Mouse (Mus musculus) neural tube, embryonic 13.5 days (tissue): ENCODE results near the gene Git2. TPM values are rescaled to one million over a fixed set of nuclear protein-coding genes. Genes with fewer than 3 reads are reported as not detected.

ENCODE experiments used
- ATAC-seq: fragments of 200-750 bp; cut with Nextera tagmentation; 2 replicates; pipeline ENCODE4 v1.8.0; 2017; ENCODE audit warnings: low read depth, mild to moderate bottlenecking, moderate TSS enrichment, moderate library complexity
- H3K27ac ChIP-seq: fragments of 300-500 bp; sonication (generic); replicated peaks from 2 replicates; pipeline ENCODE4 v1.5.1; 2015; ENCODE audit warnings: moderate library complexity, mild to moderate bottlenecking, inconsistent platforms
- H3K27me3 ChIP-seq: fragments of 300-500 bp; sonication (generic); 2 replicates; pipeline ENCODE4 v1.6.1; 2015; ENCODE audit warnings: mild to moderate bottlenecking, inconsistent platforms
- H3K36me3 ChIP-seq: fragments of 300-500 bp; sonication (generic); 2 replicates; pipeline ENCODE4 v1.6.1; 2015; ENCODE audit warnings: mild to moderate bottlenecking, inconsistent platforms
- H3K4me1 ChIP-seq: fragments of 300-500 bp; sonication (generic); replicated peaks from 2 replicates; pipeline ENCODE4 v1.6.1; 2015; ENCODE audit warnings: inconsistent platforms
- H3K4me2 ChIP-seq: fragments of 300-500 bp; sonication (generic); 2 replicates; pipeline ENCODE4 v1.6.1; 2015; ENCODE audit warnings: inconsistent platforms, mild to moderate bottlenecking, moderate library complexity
- H3K4me3 ChIP-seq: fragments of 300-500 bp; sonication (generic); 2 replicates; pipeline ENCODE4 v1.5.1; 2015; ENCODE audit warnings: mild to moderate bottlenecking, inconsistent platforms
- H3K9ac ChIP-seq: fragments of 300-500 bp; sonication (generic); 2 replicates; pipeline ENCODE4 v1.6.1; 2015; ENCODE audit warnings: moderate library complexity, mild to moderate bottlenecking, inconsistent platforms
- H3K9me3 ChIP-seq: fragments of 300-500 bp; sonication (generic); 2 replicates; pipeline ENCODE4 v1.6.1; 2016; ENCODE audit warnings: inconsistent platforms
- WGBS: fragments of 180-500 bp; shearing (Covaris S2); methylation state at CpG from one replicate; pipeline ENCODE4 v1.1.7; 2015; 5-methylcytosine and 5-hydroxymethylcytosine counted together
- polyA plus RNA-seq: library from polyadenylated mRNA; unstranded; fragments of >200 nt; fragmentation: Nextera tagmentation; extraction: Ambion mirVana; gene quantifications from 2 replicates; pipeline ENCODE4 v1.2.1, GENCODE M21; 2015

Gene Git2
- polyA plus RNA-seq, 1 experiment from 2014 or later: 47.5 TPM

DNA sequence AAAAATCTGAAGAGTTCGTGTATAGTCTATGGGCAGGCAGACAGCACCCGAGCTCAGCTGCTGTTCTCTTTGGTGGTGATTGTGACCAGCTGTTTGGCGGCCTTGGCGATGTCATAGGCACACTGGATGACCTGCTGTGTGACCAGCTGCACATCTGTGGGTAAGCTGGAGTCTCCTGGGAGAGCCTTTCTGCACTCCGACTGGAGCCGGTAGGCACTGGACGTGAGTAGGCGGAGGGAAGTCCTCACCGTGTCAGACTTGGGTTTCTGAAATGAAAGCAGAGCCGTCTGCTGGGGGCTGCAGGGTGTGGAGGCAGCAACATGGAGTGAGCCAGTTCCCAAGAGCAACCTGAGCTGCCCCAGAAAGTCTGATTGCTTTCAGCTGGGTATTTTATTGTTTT, 45.2 kb downstream of the Git2 start:
- no peaks in the 10 kb centered on the region for H3K27me3 ChIP-seq
- no peak overlapping the region for H3K4me2 ChIP-seq
- H3K9me3 ChIP-seq: no peaks in the 10 kb centered on the region
- WGBS: 81% methylated on average over 10 of the region's 10 CpGs
- no peak for ATAC-seq
- H3K4me3 ChIP-seq: no peak overlapping the region
- peaks cover 88% of the 10 kb centered on the region for H3K36me3 ChIP-seq
- no peak overlapping the region for H3K9ac ChIP-seq
- H3K4me1 ChIP-seq: no peaks in the 10 kb centered on the region
- no peak overlapping the region for H3K27ac ChIP-seq

- H3K4me2 ChIP-seq: no peak overlapping the region
- no peaks in the 10 kb centered on the region for H3K27me3 ChIP-seq
- no peak overlapping the region for H3K27ac ChIP-seq
- no peak for ATAC-seq
- no peak overlapping the region for H3K4me3 ChIP-seq
- WGBS: 91% methylated on average over 10 of the region's 10 CpGs
- no peaks in the 10 kb centered on the region for H3K4me1 ChIP-seq
- H3K9ac ChIP-seq: no peak overlapping the region
- H3K9me3 ChIP-seq: no peaks in the 10 kb centered on the region
- H3K36me3 ChIP-seq: peaks cover 87% of the 10 kb centered on the region
Measured at GRCm38 (mm10) chr5:114728160-114728559, 47.2 kb downstream of the Git2 start.

DNA sequence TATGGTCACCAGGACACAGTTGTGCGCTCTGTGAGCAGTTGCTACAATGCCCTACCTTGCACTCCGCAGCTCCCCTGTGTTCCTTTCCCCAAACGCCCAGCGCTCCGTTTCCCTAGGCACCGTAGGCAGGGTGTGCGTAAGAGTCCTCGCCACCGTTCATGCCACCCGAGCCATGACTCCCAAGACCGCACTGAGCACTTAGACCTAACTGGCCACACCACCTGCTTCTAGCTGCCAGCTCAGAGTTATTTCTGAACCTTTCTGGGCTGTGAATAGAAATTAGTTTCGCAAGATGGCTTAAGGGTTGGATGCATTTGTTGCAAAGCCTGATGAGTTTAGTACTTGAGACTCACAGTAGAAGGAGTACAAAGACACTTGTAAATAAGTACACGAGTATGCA, 52.5 kb downstream of the Git2 start:
- 93% methylated on average over 13 of the region's 13 CpGs for WGBS
- Histone ChIP-seq H3K9ac (no peak overlapping the region), H3K4me1 (0 out of 2 replicates have a peak, but pooled peaks cover 6% of the 10 kb centered on the region), H3K27me3 (no peaks in the 10 kb centered on the region), H3K4me2 (no peak overlapping the region), H3K27ac (no peak overlapping the region), H3K36me3 (peaks cover 87% of the 10 kb centered on the region), H3K4me3 (no peak overlapping the region), H3K9me3 (no peaks in the 10 kb centered on the region)
- ATAC-seq: no peak

GRCm38 (mm10) chr5:114721969-114722368, 53.3 kb downstream of the Git2 start:
- ATAC-seq: no peak
- no peak overlapping the region for H3K27ac ChIP-seq
- H3K4me2 ChIP-seq: no peak overlapping the region
- H3K4me3 ChIP-seq: no peak overlapping the region
- no peaks in the 10 kb centered on the region for H3K27me3 ChIP-seq
- 0 out of 2 replicates have a peak, but pooled peaks cover 6% of the 10 kb centered on the region for H3K4me1 ChIP-seq
- H3K36me3 ChIP-seq: peaks cover 88% of the 10 kb centered on the region
- WGBS: 88% methylated on average over 10 of the region's 10 CpGs
- no peak overlapping the region for H3K9ac ChIP-seq
- H3K9me3 ChIP-seq: no peaks in the 10 kb centered on the region

- Histone ChIP-seq H3K9me3 (no peaks in the 10 kb centered on the region), H3K9ac (no peak overlapping the region), H3K27ac (no peak overlapping the region), H3K4me2 (no peak overlapping the region), H3K4me3 (no peak overlapping the region), H3K36me3 (peaks cover 94% of the 10 kb centered on the region), H3K27me3 (no peaks in the 10 kb centered on the region), H3K4me1 (0 out of 2 replicates have a peak, but pooled peaks cover 6% of the 10 kb centered on the region)
- WGBS: 71% methylated on average over 11 of the region's 11 CpGs
- ATAC-seq: no peak
Measured at GRCm38 (mm10) chr5:114720784-114721183, 54.5 kb downstream of the Git2 start.

GRCm38 (mm10) chr5:114719928-114720270, 55.4 kb downstream of the Git2 start:
- no peak overlapping the region for H3K4me2 ChIP-seq
- H3K27ac ChIP-seq: no peak overlapping the region
- no peaks in the 10 kb centered on the region for H3K27me3 ChIP-seq
- H3K9ac ChIP-seq: no peak overlapping the region
- H3K4me1 ChIP-seq: 0 out of 2 replicates have a peak, but pooled peaks cover 6% of the 10 kb centered on the region
- H3K4me3 ChIP-seq: no peak overlapping the region
- WGBS: 96% methylated on average over 6 of the region's 6 CpGs
- ATAC-seq: no peak
- peaks cover 95% of the 10 kb centered on the region for H3K36me3 ChIP-seq
- no peaks in the 10 kb centered on the region for H3K9me3 ChIP-seq

DNA sequence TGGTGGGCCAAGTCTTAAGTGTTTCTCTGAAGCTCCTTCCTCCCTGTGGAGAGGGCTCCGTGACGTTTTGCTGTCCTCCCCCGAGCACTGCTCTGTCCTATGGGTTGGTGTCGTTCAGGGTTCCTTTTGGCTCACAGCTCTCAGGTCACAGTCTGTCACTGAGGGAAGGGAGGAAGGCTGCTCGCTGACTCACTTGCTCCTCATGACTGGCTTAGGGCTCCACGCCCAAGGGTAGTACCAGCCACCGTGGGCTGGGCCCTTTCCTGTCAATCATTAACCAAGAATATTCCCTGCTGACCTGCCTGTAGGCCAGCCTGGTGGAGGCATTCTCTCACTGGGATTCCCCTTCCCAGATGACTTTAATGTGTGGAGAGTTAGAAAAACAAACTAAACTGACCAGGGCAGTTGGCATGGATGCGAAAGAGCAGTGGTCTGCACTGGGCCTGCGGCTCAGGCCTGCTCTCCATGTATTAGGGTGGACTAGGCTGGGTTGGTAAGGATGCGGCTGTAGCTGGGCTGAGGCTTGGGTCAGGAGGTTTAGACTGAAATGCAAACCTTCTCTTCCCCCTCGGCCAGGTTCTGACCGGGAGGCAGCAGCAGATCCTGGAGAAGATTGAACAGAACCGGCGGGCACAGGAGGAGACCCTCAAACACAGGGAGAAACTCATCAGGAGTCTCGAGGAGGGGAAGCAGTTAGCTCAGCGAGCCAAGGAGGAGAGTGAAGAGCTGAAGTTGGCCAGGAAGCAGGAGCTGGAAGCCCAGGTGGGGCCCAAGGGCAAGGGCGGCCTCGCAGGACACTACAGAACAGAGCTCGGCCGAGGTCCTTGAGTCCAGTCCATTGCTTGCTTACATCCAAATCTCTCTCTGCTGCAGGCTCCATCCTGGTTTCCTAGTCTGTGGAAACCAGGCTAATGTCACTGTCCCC, 56.1 kb downstream of the Git2 start:
- Histone ChIP-seq H3K4me2 (no peak overlapping the region), H3K9ac (no peak overlapping the region), H3K4me1 (0 out of 2 replicates have a peak, but pooled peaks cover 6% of the 10 kb centered on the region), H3K27ac (no peak overlapping the region), H3K36me3 (peaks cover 99% of the 10 kb centered on the region), H3K9me3 (no peaks in the 10 kb centered on the region), H3K27me3 (no peaks in the 10 kb centered on the region), H3K4me3 (no peak overlapping the region)
- 90% methylated on average over 20 of the region's 20 CpGs for WGBS
- no peak for ATAC-seq

DNA sequence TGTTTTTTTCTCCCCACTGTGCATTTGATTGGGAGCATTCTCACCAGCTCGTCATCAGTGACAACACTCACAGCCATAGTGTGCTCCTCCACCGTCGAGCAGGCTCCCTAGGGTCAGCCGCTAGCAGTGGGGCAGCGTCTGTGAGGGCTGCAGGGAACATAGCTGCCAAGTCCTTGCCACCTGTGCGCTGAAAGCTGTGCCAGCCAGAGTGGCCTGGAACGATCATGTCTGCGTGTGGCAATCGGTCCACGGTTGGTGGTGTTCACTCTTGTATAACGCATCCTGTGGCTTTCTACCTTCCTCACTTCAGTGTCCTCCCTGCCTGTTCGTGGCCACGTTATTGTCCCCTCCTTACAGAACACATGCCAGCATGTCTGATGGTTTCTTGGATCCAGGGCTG, 56.8 kb downstream of the Git2 start:
- ATAC-seq: no peak
- Histone ChIP-seq H3K27ac (no peak overlapping the region), H3K27me3 (no peaks in the 10 kb centered on the region), H3K9ac (no peak overlapping the region), H3K36me3 (peaks cover 99% of the 10 kb centered on the region), H3K9me3 (no peaks in the 10 kb centered on the region), H3K4me1 (0 out of 2 replicates have a peak, but pooled peaks cover 6% of the 10 kb centered on the region), H3K4me3 (no peak overlapping the region), H3K4me2 (no peak overlapping the region)
- WGBS: 84% methylated on average over 13 of the region's 13 CpGs

DNA sequence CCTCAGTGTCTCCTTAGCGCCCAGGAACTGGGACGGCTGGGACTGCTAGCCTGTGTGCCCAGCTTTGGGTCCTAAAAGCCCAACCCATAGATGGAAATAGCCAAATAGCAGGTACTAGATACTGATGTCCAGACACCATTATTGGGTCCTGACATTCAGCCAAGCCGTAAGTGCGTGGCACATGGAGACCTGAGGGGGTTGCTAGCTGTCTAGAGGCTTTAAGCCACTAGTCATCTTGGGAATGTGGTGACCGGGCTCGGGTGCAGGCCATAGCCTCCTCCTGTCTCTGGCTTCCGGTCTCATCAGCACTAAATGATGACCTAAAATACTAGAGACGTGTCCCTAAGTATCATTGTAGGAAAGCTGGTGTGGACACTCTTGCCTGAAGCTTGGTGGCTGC, 57.4 kb downstream of the Git2 start:
- 95% methylated on average over 8 of the region's 8 CpGs for WGBS
- H3K4me2 ChIP-seq: no peak overlapping the region

DNA sequence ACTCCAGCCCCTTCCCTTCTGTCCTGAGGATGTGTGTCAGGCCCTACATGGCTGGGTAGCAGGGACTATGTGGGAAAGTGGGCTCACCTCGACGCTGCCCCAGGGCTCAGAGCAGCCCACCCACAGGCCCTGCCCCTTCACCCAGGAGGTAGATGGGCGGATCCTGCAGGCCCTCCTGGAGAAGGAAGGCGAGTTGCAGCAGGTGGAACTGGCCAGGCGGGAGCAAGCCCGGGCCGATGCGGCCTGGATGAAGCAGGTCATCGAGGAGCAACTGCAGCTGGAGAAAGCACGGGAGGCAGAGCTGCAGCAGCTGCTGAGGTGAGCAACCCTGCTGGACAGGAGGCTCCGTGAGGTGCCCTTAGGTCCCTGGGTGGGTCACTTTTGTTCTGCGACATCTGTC, 58.0 kb downstream of the Git2 start:
- no peak overlapping the region for H3K4me2 ChIP-seq
- H3K27me3 ChIP-seq: no peaks in the 10 kb centered on the region
- no peak overlapping the region for H3K27ac ChIP-seq
- H3K4me1 ChIP-seq: 0 out of 2 replicates have a peak, but pooled peaks cover 6% of the 10 kb centered on the region
- H3K9me3 ChIP-seq: no peaks in the 10 kb centered on the region
- no peak for ATAC-seq
- WGBS: 92% methylated on average over 12 of the region's 12 CpGs
- peaks cover 99% of the 10 kb centered on the region for H3K36me3 ChIP-seq
- H3K9ac ChIP-seq: no peak overlapping the region
- no peak overlapping the region for H3K4me3 ChIP-seq

More for the DNA sequence above, 57.4 kb downstream of the Git2 start:
- no peak overlapping the region for H3K4me3 ChIP-seq
- H3K9ac ChIP-seq: no peak overlapping the region; the same call in 1 of the 2 replicates
- no peak overlapping the region for H3K27ac ChIP-seq
- H3K27me3 ChIP-seq: no peaks in the 10 kb centered on the region
- H3K4me1 ChIP-seq: 0 out of 2 replicates have a peak, but pooled peaks cover 6% of the 10 kb centered on the region
- no peak for ATAC-seq
- no peaks in the 10 kb centered on the region for H3K9me3 ChIP-seq
- peaks cover 100% of the 10 kb centered on the region for H3K36me3 ChIP-seq

GRCm38 (mm10) chr5:114714551-114714950, 60.8 kb downstream of the Git2 start:
- Histone ChIP-seq H3K9ac (no peak overlapping the region), H3K4me2 (no peak overlapping the region), H3K27ac (no peak overlapping the region), H3K9me3 (no peaks in the 10 kb centered on the region), H3K4me1 (no peaks in the 10 kb centered on the region), H3K4me3 (no peak overlapping the region), H3K36me3 (peaks cover 99% of the 10 kb centered on the region), H3K27me3 (no peaks in the 10 kb centered on the region)
- 95% methylated on average over 18 of the region's 18 CpGs for WGBS
- ATAC-seq: no peak

DNA sequence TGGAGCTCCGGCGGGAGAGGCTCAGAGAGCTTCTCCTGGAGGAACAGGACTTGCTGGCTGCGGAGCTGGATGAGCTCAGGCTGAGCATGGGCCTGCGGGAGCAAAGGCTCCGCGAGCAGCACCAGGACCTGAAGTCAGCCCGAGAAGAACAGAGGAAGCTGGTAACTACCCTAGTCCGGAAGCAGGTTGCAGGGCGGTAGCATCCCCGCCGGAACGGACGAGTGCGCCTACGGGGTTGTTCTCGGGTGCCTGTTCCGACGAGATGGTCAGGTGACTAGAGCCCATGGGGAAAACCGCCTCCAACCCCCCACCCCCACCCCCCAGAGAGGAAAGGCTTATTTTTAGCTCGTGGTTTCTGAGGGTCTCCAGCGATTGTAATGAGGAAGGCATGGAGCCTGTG, 66.0 kb downstream of the Git2 start:
- Histone ChIP-seq H3K27ac (no peak overlapping the region), H3K27me3 (no peaks in the 10 kb centered on the region), H3K4me1 (peaks cover 8% of the 10 kb centered on the region), H3K4me2 (no peak overlapping the region), H3K9me3 (no peaks in the 10 kb centered on the region), H3K4me3 (no peak overlapping the region), H3K36me3 (peaks cover 52% of the 10 kb centered on the region), H3K9ac (no peak overlapping the region)
- 92% methylated on average over 21 of the region's 21 CpGs for WGBS
- ATAC-seq: no peak
